Mouse (Mus musculus): ENCODE measurements around the gene Ppm1b.

DNA sequence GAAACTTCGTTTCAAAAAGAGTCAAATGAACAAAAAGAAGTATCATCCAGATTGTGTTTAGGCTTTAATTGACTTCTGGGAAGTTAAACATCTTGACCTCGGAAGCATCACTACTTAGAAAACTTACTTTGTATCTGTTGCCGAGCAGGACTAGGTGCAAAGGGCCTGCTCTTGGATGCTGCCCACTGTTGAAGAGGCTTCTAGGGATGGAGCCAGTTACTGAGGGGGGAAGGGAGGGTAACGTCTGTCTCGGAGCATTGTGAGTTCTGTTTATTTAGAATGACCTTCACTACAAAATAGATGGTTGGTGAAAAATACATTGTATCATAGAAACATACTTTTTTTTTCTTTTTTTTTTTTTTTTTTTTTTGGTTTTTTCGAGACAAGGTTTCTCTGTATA is 7.1 kb downstream of the Ppm1b start:
- TF ChIP-seq CTCF (IDR thresholded peaks at IDR 0.05; ENCODE audit: low read depth, low read length), result no peak
- no peak for TF ChIP-seq POLR2A (IDR thresholded peaks at IDR 0.05; ENCODE audit: extremely low read depth, insufficient read depth, low read length)

Data from liver, adult 2 months (tissue).